Mouse (Mus musculus) neural tube, embryonic 14.5 days (tissue): Measurements from ENCODE around the gene Mta1. TPM values are rescaled to one million over a fixed set of nuclear protein-coding genes. Genes with fewer than 3 reads are reported as not detected.

ENCODE experiments used
- ATAC-seq: fragments of 200-750 bp; cut with Nextera tagmentation; 2 replicates; pipeline ENCODE4 v1.8.0; 2017; ENCODE audit warnings: low read depth, mild to moderate bottlenecking, moderate TSS enrichment, moderate library complexity
- H3K27ac ChIP-seq: fragments of 300-500 bp; sonication (generic); 2 replicates; pipeline ENCODE4 v1.5.1; 2014; ENCODE audit warnings: low read depth, mild to moderate bottlenecking, control low read depth, low read length, moderate library complexity, mixed read lengths
- H3K27me3 ChIP-seq: fragments of 300-500 bp; sonication (generic); 2 replicates; pipeline ENCODE4 v1.6.1; 2014; ENCODE audit warnings: low read length; ENCODE audit not compliant: control insufficient read depth, insufficient read depth
- H3K36me3 ChIP-seq: fragments of 300-500 bp; sonication (generic); 2 replicates; pipeline ENCODE4 v1.6.1; 2014; ENCODE audit warnings: low read length, mixed read lengths; ENCODE audit not compliant: control insufficient read depth, insufficient read depth
- H3K4me1 ChIP-seq: fragments of 300-500 bp; sonication (generic); 2 replicates; pipeline ENCODE4 v1.6.1; 2014; ENCODE audit warnings: low read length; ENCODE audit not compliant: control insufficient read depth, insufficient read depth
- H3K4me2 ChIP-seq: fragments of 300-500 bp; sonication (generic); 2 replicates; pipeline ENCODE4 v1.6.1; 2014; ENCODE audit warnings: mild to moderate bottlenecking, low read depth, low read length, control low read depth
- H3K4me3 ChIP-seq: fragments of 300-500 bp; sonication (generic); 2 replicates; pipeline ENCODE4 v1.5.1; 2014; ENCODE audit warnings: low read depth, low read length, control low read depth, mixed read lengths
- H3K9ac ChIP-seq: fragments of 300-500 bp; sonication (generic); replicated peaks from 2 replicates; pipeline ENCODE4 v1.6.1; 2014; ENCODE audit warnings: low read depth, mild to moderate bottlenecking, control low read depth, low read length, mixed read lengths
- H3K9me3 ChIP-seq: fragments of 300-500 bp; sonication (generic); 2 replicates; pipeline ENCODE4 v1.6.1; 2016; ENCODE audit warnings: low read length; ENCODE audit not compliant: control insufficient read depth
- WGBS: fragments of 180-500 bp; shearing (Covaris S2); extraction: QIAGEN DNeasy Blood & Tissue Kit; methylation state at CpG from one replicate; pipeline ENCODE4 v1.1.7; 2014; 5-methylcytosine and 5-hydroxymethylcytosine counted together
- polyA plus RNA-seq: library from polyadenylated mRNA; unstranded; fragments of >200 nt; fragmentation: Nextera tagmentation; extraction: Ambion mirVana; gene quantifications from 2 replicates; pipeline ENCODE4 v1.2.1, GENCODE M21; 2014

Gene Mta1
- polyA plus RNA-seq, 1 experiment from 2014 or later = 19.2 TPM

GRCm38 (mm10) chr12:113148381-113149035, 50.4 kb downstream of the Mta1 start:
- no peaks in the 10 kb centered on the region for H3K36me3 ChIP-seq
- 39% methylated on average over 16 of the region's 16 CpGs for WGBS

DNA sequence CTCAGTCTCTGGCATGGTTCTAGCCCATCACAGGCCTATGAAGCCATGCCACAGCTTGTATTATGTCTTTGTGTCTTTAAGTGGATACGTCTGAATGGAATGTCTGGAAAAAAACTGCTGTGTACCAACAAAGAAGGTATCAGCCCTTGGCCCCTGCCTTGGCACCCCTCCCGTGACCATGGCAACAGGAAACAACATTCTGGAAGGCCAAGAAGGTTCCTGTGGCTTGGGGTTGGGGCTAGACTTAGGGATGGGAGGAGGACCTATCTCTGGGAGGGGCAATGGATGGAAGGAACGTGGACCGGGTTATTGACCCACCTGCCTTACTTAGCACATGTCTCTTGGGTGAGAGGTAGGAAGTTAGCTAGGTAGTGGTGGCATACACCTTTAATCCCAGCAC, 51.3 kb downstream of the Mta1 start:
- Histone ChIP-seq H3K27ac (no peak overlapping the region), H3K4me3 (no peak overlapping the region), H3K4me2 (no peak overlapping the region), H3K4me1 (peaks cover 7% of the 10 kb centered on the region), H3K9ac (no peak overlapping the region), H3K9me3 (no peaks in the 10 kb centered on the region), H3K36me3 (no peaks in the 10 kb centered on the region), H3K27me3 (no peaks in the 10 kb centered on the region)
- ATAC-seq = no peak
- WGBS = 66% methylated on average over 4 of the region's 4 CpGs

More at GRCm38 (mm10) chr12:113148381-113149035, 50.4 kb downstream of the Mta1 start:
- Histone ChIP-seq H3K4me3 (no peak overlapping the region), H3K4me1 (peaks cover 7% of the 10 kb centered on the region), H3K9ac (no peak overlapping the region), H3K27ac (no peak overlapping the region), H3K4me2 (no peak overlapping the region), H3K9me3 (no peaks in the 10 kb centered on the region), H3K27me3 (no peaks in the 10 kb centered on the region)
- ATAC-seq = no peak

DNA sequence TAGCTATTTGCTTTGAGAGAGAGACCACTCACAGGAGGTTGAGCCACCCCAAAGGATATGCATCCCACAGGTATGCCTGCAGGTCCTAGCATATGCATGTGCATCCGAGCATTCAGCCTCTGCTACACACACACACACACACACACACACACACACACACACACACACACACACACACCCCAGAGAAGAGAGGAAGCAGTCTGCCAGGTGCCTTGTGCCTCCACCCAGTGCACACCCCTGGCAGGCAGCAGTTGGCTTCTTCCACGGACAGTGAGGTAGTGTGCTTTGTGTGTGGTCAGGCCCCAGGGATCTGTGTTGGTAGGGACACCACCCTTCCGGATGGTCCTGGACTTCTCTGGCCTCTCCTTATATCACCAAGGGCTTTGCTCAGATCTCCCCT, 51.8 kb downstream of the Mta1 start:
- Histone ChIP-seq H3K27ac (no peak overlapping the region), H3K4me2 (no peak overlapping the region), H3K27me3 (no peaks in the 10 kb centered on the region), H3K4me3 (no peak overlapping the region), H3K9me3 (no peaks in the 10 kb centered on the region), H3K4me1 (peaks cover 7% of the 10 kb centered on the region), H3K9ac (no peak overlapping the region), H3K36me3 (no peaks in the 10 kb centered on the region)
- no peak for ATAC-seq
- 67% methylated on average over 3 of the region's 3 CpGs for WGBS

- Histone ChIP-seq H3K4me1 (peaks cover 7% of the 10 kb centered on the region), H3K9me3 (no peaks in the 10 kb centered on the region), H3K27me3 (no peaks in the 10 kb centered on the region), H3K27ac (no peak overlapping the region), H3K4me2 (no peak overlapping the region), H3K9ac (no peak overlapping the region), H3K4me3 (no peak overlapping the region), H3K36me3 (no peaks in the 10 kb centered on the region)
- no peak for ATAC-seq
- WGBS = 84% methylated on average over 4 of the region's 4 CpGs
Measured at GRCm38 (mm10) chr12:113150591-113150990, 52.5 kb downstream of the Mta1 start.

DNA sequence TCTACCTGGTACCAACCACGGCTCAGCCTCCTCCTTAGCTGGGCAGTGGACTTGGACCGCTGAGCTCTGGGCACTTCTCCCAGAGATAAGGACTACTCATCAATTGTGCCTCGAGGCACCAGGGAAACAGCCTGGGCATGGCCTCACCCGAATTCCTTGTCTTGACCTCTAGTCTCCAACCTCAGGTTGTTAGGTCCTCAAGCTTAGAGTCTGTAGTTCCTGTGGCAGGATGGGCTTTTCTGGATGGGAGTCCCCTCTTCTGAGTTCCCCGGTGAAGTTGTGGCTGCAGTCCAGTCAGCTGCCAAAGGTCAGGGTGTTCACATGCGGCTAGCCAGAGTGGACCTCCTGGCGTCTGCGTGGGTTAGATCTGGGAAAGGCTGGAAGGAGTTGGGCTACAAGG, 53.0 kb downstream of the Mta1 start:
- WGBS = 80% methylated on average over 8 of the region's 8 CpGs
- Histone ChIP-seq H3K27me3 (no peaks in the 10 kb centered on the region), H3K36me3 (no peaks in the 10 kb centered on the region)

DNA sequence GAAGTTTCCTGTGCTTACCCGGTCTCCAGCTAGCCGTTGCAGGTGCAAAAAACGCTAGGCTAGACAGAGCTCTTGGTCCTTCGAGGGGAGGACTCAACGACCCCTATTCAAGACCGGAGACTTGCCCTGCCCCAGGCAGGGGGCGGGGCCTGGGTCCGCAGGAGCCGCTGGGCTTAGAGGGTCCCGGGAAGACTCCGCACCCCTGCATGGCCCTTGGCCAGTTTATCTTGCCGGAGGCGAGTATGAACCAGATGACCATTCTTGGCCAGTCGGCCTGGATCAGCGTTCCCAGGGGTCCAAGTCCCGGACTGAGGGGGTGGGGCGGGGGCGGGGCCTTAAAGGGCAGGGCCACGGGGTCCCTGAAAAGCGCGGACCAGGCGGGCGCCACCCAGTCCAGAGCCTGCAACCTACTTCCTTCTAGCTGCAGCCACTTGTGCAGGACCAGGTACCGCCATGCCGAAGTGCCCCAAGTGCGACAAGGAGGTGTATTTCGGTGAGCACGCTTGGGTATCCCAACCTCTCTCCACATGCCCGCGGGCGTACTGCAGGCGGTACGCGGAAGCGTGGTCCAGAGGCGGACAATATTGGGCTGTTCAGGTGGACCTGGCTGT, 53.7 kb downstream of the Mta1 start:
- 2% methylated on average over 35 of the region's 36 CpGs for WGBS
- ATAC-seq = no peak
- no peak overlapping the region for H3K27ac ChIP-seq
- peak overlapping the region; percentile 51 for H3K4me2 ChIP-seq
- H3K9ac ChIP-seq = no peak overlapping the region
- no peaks in the 10 kb centered on the region for H3K36me3 ChIP-seq
- H3K9me3 ChIP-seq = no peaks in the 10 kb centered on the region
- H3K4me1 ChIP-seq = peaks cover 7% of the 10 kb centered on the region
- no peaks in the 10 kb centered on the region for H3K27me3 ChIP-seq
- peak overlapping the region; percentile 25 for H3K4me3 ChIP-seq

More for the DNA sequence above, 53.0 kb downstream of the Mta1 start:
- Histone ChIP-seq H3K4me1 (peaks cover 7% of the 10 kb centered on the region), H3K27ac (no peak overlapping the region), H3K4me3 (no peak overlapping the region), H3K9ac (no peak overlapping the region), H3K4me2 (no peak overlapping the region), H3K9me3 (no peaks in the 10 kb centered on the region)
- no peak for ATAC-seq

DNA sequence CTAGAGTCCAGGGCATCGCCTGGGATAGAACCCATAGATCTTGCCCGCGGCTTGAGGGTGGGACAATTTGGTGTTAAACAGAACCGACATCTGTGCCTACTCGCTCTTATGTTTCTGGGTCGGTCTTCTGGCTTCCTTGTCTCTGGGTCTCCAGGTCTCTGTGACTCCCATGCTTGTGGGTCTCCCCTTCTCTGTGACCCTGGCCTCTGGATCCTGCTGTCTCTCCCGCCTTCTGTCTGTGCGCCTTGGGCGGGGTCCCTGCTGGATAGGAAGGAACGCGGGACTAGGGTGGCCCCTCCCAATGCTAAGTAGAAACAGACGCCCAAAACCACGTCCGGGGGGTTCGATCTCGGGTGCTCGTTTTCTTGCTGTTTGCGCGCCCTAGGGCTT, 54.2 kb downstream of the Mta1 start:
- H3K27me3 ChIP-seq = no peaks in the 10 kb centered on the region
- WGBS = 29% methylated on average over 19 of the region's 19 CpGs
- H3K4me1 ChIP-seq = peaks cover 10% of the 10 kb centered on the region
- no peak overlapping the region for H3K27ac ChIP-seq
- peak overlapping the region; percentile 51; the same call in 1 of the 2 replicates for H3K4me2 ChIP-seq
- no peaks in the 10 kb centered on the region for H3K36me3 ChIP-seq
- no peak overlapping the region for H3K9ac ChIP-seq
- no peaks in the 10 kb centered on the region for H3K9me3 ChIP-seq
- peak overlapping the region; percentile 25 for H3K4me3 ChIP-seq
- ATAC-seq = no peak

- Histone ChIP-seq H3K9me3 (no peaks in the 10 kb centered on the region), H3K4me1 (peaks cover 10% of the 10 kb centered on the region), H3K9ac (no peak overlapping the region), H3K36me3 (no peaks in the 10 kb centered on the region), H3K4me3 (no peak overlapping the region), H3K4me2 (no peak overlapping the region), H3K27ac (no peak overlapping the region), H3K27me3 (no peaks in the 10 kb centered on the region)
- 78% methylated on average over 6 of the region's 6 CpGs for WGBS
- no peak for ATAC-seq
Measured at GRCm38 (mm10) chr12:113152991-113153525, 55.0 kb downstream of the Mta1 start.

GRCm38 (mm10) chr12:113153971-113154370, 55.9 kb downstream of the Mta1 start:
- Histone ChIP-seq H3K4me3 (no peak overlapping the region), H3K27me3 (no peaks in the 10 kb centered on the region), H3K27ac (no peak overlapping the region), H3K4me2 (no peak overlapping the region), H3K9ac (no peak overlapping the region), H3K9me3 (no peaks in the 10 kb centered on the region), H3K4me1 (peaks cover 10% of the 10 kb centered on the region), H3K36me3 (no peaks in the 10 kb centered on the region)
- no peak for ATAC-seq
- 94% methylated on average over 7 of the region's 7 CpGs for WGBS
